In the genomic region with DNA sequence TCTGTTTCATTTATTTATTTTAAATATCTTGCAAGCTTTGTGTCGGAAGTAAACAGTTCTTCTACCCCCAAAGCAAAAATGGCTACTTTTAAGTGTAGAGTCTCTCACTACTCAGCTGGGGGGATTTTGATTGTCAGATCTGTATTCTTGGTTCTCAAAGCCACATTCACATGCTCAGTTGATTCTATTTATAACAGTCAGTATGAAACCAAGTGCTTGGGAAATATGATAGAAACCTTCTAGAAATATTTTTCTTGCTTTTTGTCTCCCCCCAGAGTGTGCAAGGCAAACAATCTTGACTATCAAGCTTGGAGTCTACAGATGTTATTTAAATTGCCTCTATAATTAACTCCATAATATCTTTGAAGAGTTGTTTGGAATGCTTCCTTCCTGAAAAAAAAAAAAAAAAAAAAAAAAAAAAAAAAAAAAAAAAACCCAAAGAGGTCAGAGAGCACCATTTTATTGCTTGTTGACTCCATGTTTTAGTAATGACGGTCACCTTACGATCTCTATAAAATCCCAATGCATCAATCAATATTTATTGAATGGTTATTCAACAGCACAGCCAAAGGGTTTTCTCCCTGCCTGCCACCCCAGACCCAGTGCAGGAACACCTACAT, we compare ENCODE assay signal across 8 mouse cellular contexts. TPM values are rescaled to one million over a fixed set of nuclear protein-coding genes. Genes with fewer than 3 reads are reported as not detected.
DNase-seq lines count a peak whose midpoint lies in the region; ATAC-seq and TF ChIP-seq lines count a peak whose summit lies in the region.

No protein-coding gene starts in this region.

- intact Hi-C loops in heart, adult 2 months (cut with DNase I) = no loop called here
- intact Hi-C loops in heart, postnatal 14 days (cut with DNase I) = loop anchor here (5.0 kb wide), 2 partner anchors 36 to 51 kb away; no protein-coding TSS in a partner anchor

- H3K27me3 ChIP-seq in heart, adult 2 months (ENCODE audit: control insufficient read depth, insufficient read depth, low read length) = no peaks in the 10 kb centered on the region
- no peaks in the 10 kb centered on the region for H3K27me3 ChIP-seq in CH12.LX (replicated peaks)
- no peaks in the 10 kb centered on the region for H3K27me3 ChIP-seq in forebrain, postnatal 0 days (ENCODE audit: insufficient read depth, low read length)
- no peaks in the 10 kb centered on the region for H3K27me3 ChIP-seq in liver, embryonic 14.5 days (ENCODE audit: control insufficient read depth, insufficient read depth, low read length)

- in situ Hi-C loops in CH12.LX (cut with MboI; ENCODE audit: low pct_ligation_motif_present, low pct_unique_long_range_greater_than_20kb, low sequenced_read_pairs) = loop anchor here (5.0 to 10.0 kb wide), 2 partner anchors 46 to 89 kb away; a partner anchor contains a TSS

- H3K27ac ChIP-seq in heart, adult 2 months = peak overlapping the region; percentile 87
- peak overlapping the region; percentile 78 for H3K27ac ChIP-seq in CH12.LX (ENCODE audit: insufficient read depth, low read depth)
- peak overlapping the region; percentile 57 for H3K27ac ChIP-seq in forebrain, postnatal 0 days (ENCODE audit: low read depth, low read length)
- no peak overlapping the region for H3K27ac ChIP-seq in liver, embryonic 14.5 days

- no peak for TF ChIP-seq EP300 in heart, adult 2 months (IDR thresholded peaks at IDR 0.05; ENCODE audit: insufficient read depth, low read depth, low read length)
- TF ChIP-seq EP300 in CH12.LX (IDR thresholded peaks at IDR 0.05; ENCODE audit: low read length) = no peak
- no peak for TF ChIP-seq EP300 in liver, embryonic 14.5 days (IDR thresholded peaks at IDR 0.05; ENCODE audit: low read depth)

- peak; percentile 23 for TF ChIP-seq RAD21 in CH12.LX (IDR thresholded peaks at IDR 0.05; ENCODE audit: low read depth, low read length)

- H3K36me3 ChIP-seq in heart, adult 2 months (ENCODE audit: control insufficient read depth, insufficient read depth, low read length) = no peaks in the 10 kb centered on the region
- H3K36me3 ChIP-seq in CH12.LX (replicated peaks in 1 of 2; ENCODE audit: control insufficient read depth in 1 of 2, insufficient read depth in 1 of 2, low read length in 1 of 2) = peaks cover 11 to 22% of the 10 kb centered on the region in 2 experiments
- no peaks in the 10 kb centered on the region for H3K36me3 ChIP-seq in forebrain, postnatal 0 days (ENCODE audit: insufficient read depth)
- H3K36me3 ChIP-seq in liver, embryonic 14.5 days (replicated peaks; ENCODE audit: control insufficient read depth, insufficient read depth, low read depth) = no peaks in the 10 kb centered on the region

- dilution Hi-C loops in CH12.LX (cut with MboI; ENCODE audit: extremely low pct_ligation_motif_present, extremely low pct_unique_long_range_greater_than_20kb, low sequenced_read_pairs) = no loop called here

- no peak for TF ChIP-seq POLR2A in heart, adult 2 months (IDR thresholded peaks at IDR 0.05; ENCODE audit: insufficient read depth, low read depth, low read length)
- no peak for TF ChIP-seq POLR2A in CH12.LX (IDR thresholded peaks at IDR 0.05; ENCODE audit: low read depth, low read length)

- TF ChIP-seq CTCF in heart, adult 2 months (IDR thresholded peaks at IDR 0.05) = peak; percentile 22; the same call in 1 of the 2 replicates
- no peak; a peak in 1 of 4 replicates for TF ChIP-seq CTCF in CH12.LX (conservative IDR thresholded peaks at IDR 0.05 in 1 of 2, IDR thresholded peaks at IDR 0.05 in 1 of 2; ENCODE audit: low read depth in 2 of 2, low read length in 2 of 2)
- TF ChIP-seq CTCF in forebrain, postnatal 0 days (IDR thresholded peaks at IDR 0.05; ENCODE audit: low read depth) = no peak
- TF ChIP-seq CTCF in liver, embryonic 14.5 days (IDR thresholded peaks at IDR 0.05; ENCODE audit: low read depth) = no peak

- peak overlapping the region; percentile 69 for H3K9ac ChIP-seq in heart, adult 2 months (ENCODE audit: low read depth, low read length)
- peak overlapping the region; percentile 75 for H3K9ac ChIP-seq in CH12.LX (ENCODE audit: insufficient read depth, low read depth)
- H3K9ac ChIP-seq in forebrain, postnatal 0 days = peak overlapping the region; percentile 53
- H3K9ac ChIP-seq in liver, embryonic 14.5 days (replicated peaks) = no peak overlapping the region

- H3K4me3 ChIP-seq in heart, adult 2 months = peak overlapping the region; percentile 54
- H3K4me3 ChIP-seq in CH12.LX (replicated peaks in 1 of 3; ENCODE audit: low read depth in 2 of 3, low read length in 2 of 3, poor library complexity in 1 of 3) = peak overlapping the region; percentile 65 to 84 (median 78)
- peak overlapping the region; percentile 39 for H3K4me3 ChIP-seq in forebrain, postnatal 0 days (ENCODE audit: low read depth, low read length)
- H3K4me3 ChIP-seq in liver, embryonic 14.5 days (ENCODE audit: insufficient read depth in 1 of 2, low read depth in 2 of 2, low read length in 2 of 2) = 0 out of 4 replicates have a peak overlapping the region, but pooled peaks of 1 of the 2 experiments have one; percentile 0

- WGBS in heart, adult 2 months = 26% methylated on average over 3 of the region's 3 CpGs
- 53% methylated on average over 3 of the region's 3 CpGs for WGBS in forebrain, postnatal 0 days
- 63% methylated on average over 3 of the region's 3 CpGs for WGBS in liver, embryonic 14.5 days (ENCODE audit: insufficient replicate concordance)

- peak overlapping the region; percentile 65; the same call in 1 of the 2 replicates for H3K4me2 ChIP-seq in CH12.LX (ENCODE audit: insufficient read depth, low read depth, poor library complexity, severe bottlenecking)
- peak overlapping the region; percentile 54 for H3K4me2 ChIP-seq in forebrain, postnatal 0 days (ENCODE audit: low read depth)
- H3K4me2 ChIP-seq in liver, embryonic 14.5 days (ENCODE audit: low read depth) = peak overlapping the region; percentile 30

- no peaks in the 10 kb centered on the region for H3K9me3 ChIP-seq in CH12.LX (replicated peaks; ENCODE audit: low read length)
- H3K9me3 ChIP-seq in forebrain, postnatal 0 days (ENCODE audit: low read length) = no peaks in the 10 kb centered on the region
- no peaks in the 10 kb centered on the region for H3K9me3 ChIP-seq in liver, embryonic 14.5 days (ENCODE audit: control insufficient read depth, low read length)

- ATAC-seq in forebrain, postnatal 0 days = no peak
- no peak for ATAC-seq in liver, embryonic 14.5 days (ENCODE audit: insufficient read depth)

- no peaks in the 10 kb centered on the region for H3K79me2 ChIP-seq in heart, adult 2 months (replicated peaks; ENCODE audit: control insufficient read depth, insufficient read depth, low read length)
- peaks cover 6% of the 10 kb centered on the region; the same call in 1 of the 2 replicates for H3K79me2 ChIP-seq in CH12.LX (replicated peaks; ENCODE audit: control insufficient read depth, extremely low read depth, insufficient read depth, poor library complexity, severe bottlenecking)

- DNase-seq in heart, adult 2 months = no peak
- no peak for DNase-seq in heart, postnatal 14 days
- peak; percentile 53 for DNase-seq in CH12.LX (ENCODE audit: extremely low read depth)
- no peak for DNase-seq in forebrain, postnatal 0 days
- no peak for DNase-seq in liver, embryonic 14.5 days (ENCODE audit: low read depth in 3 of 3, low spot score in 3 of 3)
- no peak for DNase-seq in retina, embryonic 14.5 days (ENCODE audit: low spot score)
- no peak for DNase-seq in ovary, postnatal 10 days (ENCODE audit: low spot score)
- no peak for DNase-seq in left cerebral cortex, adult 18-20 months (ENCODE audit: low spot score in 2 of 2)

- peaks cover 2% of the 10 kb centered on the region for H3K4me1 ChIP-seq in heart, adult 2 months (ENCODE audit: control insufficient read depth, insufficient read depth, low read length)
- H3K4me1 ChIP-seq in CH12.LX (ENCODE audit: control insufficient read depth in 1 of 2, insufficient read depth in 2 of 2) = peaks cover 17 to 36% of the 10 kb centered on the region in 2 experiments
- no peaks in the 10 kb centered on the region for H3K4me1 ChIP-seq in forebrain, postnatal 0 days (ENCODE audit: insufficient read depth)
- H3K4me1 ChIP-seq in liver, embryonic 14.5 days (replicated peaks; ENCODE audit: control insufficient read depth in 2 of 2, insufficient read depth in 2 of 2, low read length in 1 of 2) = peaks cover 0 to 4% of the 10 kb centered on the region in 2 experiments; a peak in 1 of 4 replicates

RNA-seq across cellular contexts. Expression of a gene that starts 0.6 kb away (rescaled TPM):
- 10 to 100 TPM; 26.9 to 31.0 TPM for total RNA-seq in heart, adult 2 months (2021)
- 6.8 and 12.7 TPM in 2 replicates for polyA plus RNA-seq in heart, adult 2 months (2012; rRNA removed)
- total RNA-seq in heart, postnatal 14 days (2021) = 10 to 100 TPM; 22.2 to 26.2 TPM
- total RNA-seq in CH12.LX (2012; rRNA removed) (15.4 and 22.0 TPM in 2 replicates), CH12.LX (2014; rRNA removed) (22.9 TPM in 2 replicates)
- 24.4 and 29.3 TPM in 2 replicates for polyA plus RNA-seq in CH12.LX (2012; ENCODE audit: insufficient read length, low read depth)
- 6.5 and 7.4 TPM in 2 replicates for total RNA-seq in forebrain, postnatal 0 days (2014; rRNA removed)
- polyA plus RNA-seq in forebrain, postnatal 0 days (2015; fragmentation: Nextera tagmentation; extraction: Ambion mirVana) = 4.8 and 8.7 TPM in 2 replicates
- 0.01 and 0.04 TPM in 2 replicates for polyA plus RNA-seq in liver, embryonic 14.5 days (2012; rRNA removed)
- polyA plus RNA-seq in liver, embryonic 14.5 days (2014; fragmentation: Nextera tagmentation; extraction: Ambion mirVana) = 0.13 and 0.34 TPM in 2 replicates
- total RNA-seq in left cerebral cortex, adult 18-20 months (2021) = 10 to 100 TPM; 28.3 to 32.0 TPM

RNA-seq across cellular contexts. Expression of a gene that starts 12.5 kb away (rescaled TPM):
- 10 to 100 TPM; 41.8 to 44.6 TPM for total RNA-seq in heart, adult 2 months (2021)
- 22.2 and 29.3 TPM in 2 replicates for polyA plus RNA-seq in heart, adult 2 months (2012; rRNA removed)
- 10 to 100 TPM; 49.2 to 55.7 TPM for total RNA-seq in heart, postnatal 14 days (2021)
- total RNA-seq in CH12.LX (2012; rRNA removed) = 246 and 257 TPM in 2 replicates
- total RNA-seq in CH12.LX (2014; rRNA removed) = 149 and 184 TPM in 2 replicates
- 464 and 617 TPM in 2 replicates for polyA plus RNA-seq in CH12.LX (2012; ENCODE audit: insufficient read length, low read depth)
- total RNA-seq in forebrain, postnatal 0 days (2014; rRNA removed) = 116 and 156 TPM in 2 replicates
- 227 and 228 TPM in 2 replicates for polyA plus RNA-seq in forebrain, postnatal 0 days (2015; fragmentation: Nextera tagmentation; extraction: Ambion mirVana)
- 21.3 and 60.1 TPM in 2 replicates for polyA plus RNA-seq in liver, embryonic 14.5 days (2012; rRNA removed)
- 53.5 and 58.8 TPM in 2 replicates for polyA plus RNA-seq in liver, embryonic 14.5 days (2014; fragmentation: Nextera tagmentation; extraction: Ambion mirVana)
- total RNA-seq in left cerebral cortex, adult 18-20 months (2021) = 10 to 100 TPM; 53.4 to 53.7 TPM

RNA-seq across cellular contexts. Expression of a gene that starts 41.8 kb away (rescaled TPM):
- total RNA-seq in heart, adult 2 months (2021) = not detected
- polyA plus RNA-seq in heart, adult 2 months (2012; rRNA removed) = not detected in 2 replicates
- not detected for total RNA-seq in heart, postnatal 14 days (2021)
- total RNA-seq in CH12.LX (2012; rRNA removed) (not detected in 2 replicates), CH12.LX (2014; rRNA removed) (not detected in 2 replicates)
- not detected in 2 replicates for polyA plus RNA-seq in CH12.LX (2012; ENCODE audit: insufficient read length, low read depth)
- total RNA-seq in forebrain, postnatal 0 days (2014; rRNA removed) = 0.15 TPM in 1 of 2 replicates, not detected in the other
- 0.08 TPM in 2 replicates for polyA plus RNA-seq in forebrain, postnatal 0 days (2015; fragmentation: Nextera tagmentation; extraction: Ambion mirVana)
- polyA plus RNA-seq in liver, embryonic 14.5 days (2012; rRNA removed) = not detected in 2 replicates
- polyA plus RNA-seq in liver, embryonic 14.5 days (2014; fragmentation: Nextera tagmentation; extraction: Ambion mirVana) = not detected in 2 replicates
- total RNA-seq in left cerebral cortex, adult 18-20 months (2021) = not detected
